Mouse (Mus musculus) forelimb bud, embryonic 11.5 days (tissue): ENCODE measurements around the gene Lrmda.
"Not testable (repeated sequence)": the region's sequence is repeated elsewhere in the genome, so short reads cannot be mapped to it uniquely, and the experiment has no call there.

Source experiments
- DNase-seq: peaks from one replicate; pipeline ENCODE4 v3.0.0-alpha.2; 2012; ENCODE audit warnings: low read depth, low spot score

The Lrmda gene

GRCm38 (mm10) chr14:22586281-22586680, 566.8 kb downstream of the Lrmda start:
- no peak for DNase-seq

GRCm38 (mm10) chr14:22586796-22587195, 567.3 kb downstream of the Lrmda start:
- no peak for DNase-seq

DNA sequence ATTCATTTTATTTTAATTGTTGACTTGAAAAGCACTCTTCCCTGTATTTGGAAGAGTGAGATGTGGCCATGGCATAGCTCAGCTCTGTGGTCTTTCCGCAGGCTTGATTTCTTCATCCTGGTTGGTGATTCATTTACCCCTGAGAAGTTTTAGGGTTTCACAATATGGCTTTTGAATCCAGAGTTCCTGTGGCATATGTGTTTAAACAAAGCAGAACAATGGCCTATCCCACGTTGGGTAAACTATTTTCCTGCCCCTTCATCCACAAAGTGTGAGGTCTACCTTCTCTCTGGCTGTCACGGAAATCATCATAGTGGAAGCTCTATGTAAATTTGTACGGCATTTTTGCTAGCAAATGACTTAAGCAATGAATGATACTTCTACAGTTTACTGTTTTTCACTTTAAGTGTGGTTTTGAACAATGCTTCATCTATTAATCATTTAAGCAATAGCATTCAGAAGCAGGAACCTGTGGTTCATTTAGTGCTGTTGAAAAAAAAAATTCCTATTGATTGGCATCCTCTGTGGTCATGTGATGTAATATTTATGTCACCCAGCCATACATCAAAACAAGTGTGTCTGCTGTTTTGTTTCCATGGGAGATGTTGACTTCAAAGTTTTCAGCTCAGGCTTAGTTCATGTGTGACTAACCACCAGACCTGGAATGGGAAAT, 567.9 kb downstream of the Lrmda start:
- no peak for DNase-seq

DNA sequence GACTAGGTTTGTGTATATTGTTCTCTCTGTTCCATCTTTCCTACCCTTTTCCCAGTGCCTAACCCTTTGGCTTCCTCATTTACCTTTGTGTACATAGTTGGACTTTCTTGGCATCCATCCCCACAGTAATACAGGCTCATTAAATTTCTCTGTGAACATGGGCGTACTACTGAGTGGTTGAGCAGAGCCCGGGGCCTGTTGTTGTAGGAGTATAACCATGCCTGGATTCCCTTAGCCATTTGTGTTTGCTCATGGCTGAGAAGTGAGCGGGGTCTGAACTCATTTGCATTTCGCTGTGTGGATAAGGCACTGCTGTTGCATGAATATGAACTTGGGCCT, 568.4 kb downstream of the Lrmda start:
- DNase-seq: no peak

DNA sequence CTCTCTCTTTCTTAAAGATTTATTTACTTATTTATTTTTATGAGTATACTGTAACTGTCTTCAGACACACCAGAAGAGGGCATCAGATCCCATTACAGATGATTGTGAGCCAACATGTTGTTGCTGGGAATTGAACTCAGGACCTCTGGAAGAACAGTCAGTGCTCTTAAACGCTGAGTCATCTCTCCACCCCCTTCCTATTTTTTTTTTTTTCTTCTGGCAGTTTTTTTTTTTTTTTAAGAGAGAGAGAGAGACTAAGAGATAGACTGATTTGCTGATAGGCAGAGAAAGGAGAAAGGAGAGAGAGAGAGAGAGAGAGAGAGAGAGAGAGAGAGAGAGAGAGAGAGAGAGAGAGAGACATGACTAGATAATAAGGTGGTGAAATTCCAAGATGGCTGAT, 568.9 kb downstream of the Lrmda start:
- DNase-seq: not testable (repeated sequence)

- peak; percentile 82 for DNase-seq
Measured at GRCm38 (mm10) chr14:22589503-22590215, 570.1 kb downstream of the Lrmda start.

- peak; percentile 83 for DNase-seq
Measured at GRCm38 (mm10) chr14:22591186-22591585, 571.7 kb downstream of the Lrmda start.

DNA sequence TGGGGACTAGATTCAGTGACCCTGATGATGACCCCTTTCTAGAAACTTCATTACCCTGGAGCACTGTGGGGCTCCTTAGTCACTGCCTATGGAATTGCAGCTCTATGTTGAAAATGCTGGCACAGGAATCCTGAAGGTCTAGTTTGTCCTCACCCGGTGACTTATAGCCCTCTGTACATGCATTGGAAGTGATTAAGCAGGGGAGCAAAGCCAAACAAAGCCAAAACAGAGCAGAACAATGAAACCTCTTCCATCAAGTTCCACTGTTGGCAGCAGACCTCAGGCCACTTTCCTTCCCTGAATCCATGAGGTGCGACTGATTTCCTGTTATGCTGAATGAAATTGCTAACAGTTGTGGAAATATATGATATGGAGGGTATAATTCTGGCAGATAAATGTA, 578.0 kb downstream of the Lrmda start:
- peak; percentile 69 for DNase-seq

DNA sequence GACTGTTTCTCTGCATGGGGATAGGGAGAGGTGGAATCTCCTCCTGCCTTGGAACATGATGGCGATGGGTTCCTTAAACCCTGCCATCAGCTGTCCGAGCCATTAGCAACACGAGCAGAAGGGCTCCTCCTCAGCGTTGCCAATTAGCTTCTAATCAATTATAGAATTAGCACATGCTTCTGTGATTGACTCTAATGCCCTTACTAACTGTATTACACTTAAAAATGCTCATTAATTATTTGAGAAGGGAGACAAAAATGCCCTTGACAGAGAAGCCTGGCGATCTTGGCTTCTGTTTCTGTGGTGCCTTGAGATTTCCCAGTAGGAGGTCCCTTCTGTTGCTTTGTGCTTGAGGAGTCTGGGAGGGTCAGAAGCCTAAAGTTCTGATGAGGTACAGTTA, 579.1 kb downstream of the Lrmda start:
- DNase-seq: no peak

GRCm38 (mm10) chr14:22600166-22600565, 580.7 kb downstream of the Lrmda start:
- DNase-seq: no peak

DNA sequence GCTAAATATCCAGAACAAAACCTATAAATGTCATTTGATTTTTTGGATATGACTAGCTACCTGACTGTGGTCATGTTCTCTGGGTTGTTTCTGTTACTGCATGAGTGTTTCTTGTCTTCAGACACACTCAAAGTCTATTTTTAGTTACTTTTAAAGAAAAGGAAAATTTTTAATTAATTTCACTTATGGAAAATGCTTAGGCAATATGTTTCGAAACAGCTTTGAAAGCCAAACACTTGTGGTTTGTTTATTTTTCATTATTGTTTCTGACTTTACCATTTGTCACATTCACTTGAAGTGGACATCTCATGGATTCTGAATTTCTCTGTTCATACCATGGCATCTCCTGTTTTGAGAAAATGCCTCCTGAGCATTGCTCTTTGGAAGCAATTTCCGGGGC, 582.8 kb downstream of the Lrmda start:
- no peak for DNase-seq

DNA sequence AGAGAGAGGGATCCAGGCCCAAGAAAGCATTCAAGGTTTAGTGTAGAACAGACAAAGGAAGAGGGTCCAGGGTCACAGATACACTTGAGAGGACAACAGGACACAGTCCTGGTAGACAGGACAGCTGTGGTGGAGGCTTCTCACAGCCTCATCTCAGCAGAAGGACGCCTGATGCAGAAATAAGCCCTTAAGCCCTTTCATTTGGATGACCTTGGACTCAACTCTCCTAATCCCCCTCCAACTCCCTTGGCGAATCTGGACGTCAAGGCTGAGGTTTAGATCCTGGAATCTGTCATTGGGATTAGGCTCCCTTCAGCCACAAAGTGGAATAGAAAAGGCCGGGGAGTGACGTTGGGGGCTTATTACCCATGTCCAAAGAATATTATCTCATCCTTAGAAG, 589.1 kb downstream of the Lrmda start:
- no peak for DNase-seq

GRCm38 (mm10) chr14:22609261-22610245, 590.0 kb downstream of the Lrmda start:
- DNase-seq: peak; percentile 68

DNA sequence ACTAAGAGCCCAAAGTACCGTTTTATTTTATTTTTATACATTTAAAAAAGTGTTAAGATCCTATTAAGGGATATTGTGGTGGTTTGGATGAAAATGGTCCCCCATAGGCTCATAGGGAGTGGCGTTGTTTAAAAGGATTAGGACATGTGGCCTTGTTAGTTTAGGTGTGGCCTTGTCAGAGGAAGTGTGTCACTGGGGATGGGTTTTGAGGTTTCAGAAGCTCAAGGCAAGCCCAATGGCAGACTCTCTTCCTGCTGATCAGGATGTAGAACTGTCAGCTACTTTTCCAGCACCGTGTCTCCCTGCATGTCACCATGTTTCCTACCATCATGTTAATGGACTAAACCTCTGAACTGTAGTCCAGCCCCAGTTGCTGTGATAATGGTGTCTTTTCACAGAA, 591.5 kb downstream of the Lrmda start:
- no peak for DNase-seq

GRCm38 (mm10) chr14:22620191-22620590, 600.7 kb downstream of the Lrmda start:
- DNase-seq: peak; percentile 16

DNA sequence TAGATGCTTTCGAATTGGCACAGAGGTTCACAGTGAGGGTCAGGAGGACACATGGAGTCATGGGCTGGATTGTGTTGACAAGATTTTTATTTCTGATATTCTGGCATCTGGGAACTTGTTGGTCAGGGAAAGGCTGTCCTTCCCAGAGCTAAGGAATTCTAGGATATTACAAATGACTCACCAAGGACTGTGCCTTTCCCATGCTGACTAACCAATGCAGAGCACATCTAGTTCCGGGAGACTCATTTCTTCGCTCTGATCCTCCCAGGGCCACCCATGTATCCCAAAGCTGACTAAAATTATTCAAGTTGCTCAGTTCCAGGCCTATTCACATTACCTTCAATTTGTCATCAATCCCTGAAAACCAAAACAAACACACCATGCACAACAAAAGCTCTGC, 602.4 kb downstream of the Lrmda start:
- DNase-seq: no peak

DNA sequence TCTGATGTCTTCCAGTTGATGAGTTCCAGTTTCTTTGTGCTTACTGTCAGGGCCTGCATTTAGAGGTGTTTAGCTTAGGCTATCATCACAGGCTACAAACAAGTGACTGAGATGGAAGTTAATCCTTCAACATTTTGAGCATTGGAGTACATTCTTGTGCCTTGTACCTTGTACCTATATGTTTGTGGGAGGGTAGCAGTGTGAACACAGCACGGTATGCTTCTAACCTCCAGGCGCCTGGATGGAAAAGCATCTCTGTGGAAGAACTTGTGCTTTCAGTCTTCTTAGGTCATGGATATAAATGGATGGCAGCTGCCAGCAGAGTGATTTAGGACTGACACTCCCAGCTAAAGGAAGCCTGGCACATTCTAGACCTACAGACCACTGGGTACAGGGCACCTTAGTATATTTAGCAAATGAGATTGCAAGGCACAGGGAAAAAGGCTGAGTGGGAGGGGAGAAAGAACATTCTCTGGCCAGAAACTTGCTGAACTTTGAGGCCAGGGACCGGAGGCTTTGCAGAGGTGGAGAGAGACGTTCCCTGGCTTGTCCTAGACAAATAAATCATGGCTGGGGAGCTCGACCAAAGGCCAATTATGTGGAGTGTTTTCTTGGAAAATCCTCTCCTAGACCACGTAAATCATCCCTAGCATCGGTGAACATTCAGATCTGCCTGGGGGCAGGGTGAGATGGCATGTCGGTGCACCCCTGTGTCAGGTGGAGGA, 607.8 kb downstream of the Lrmda start:
- DNase-seq: peak; percentile 18

DNA sequence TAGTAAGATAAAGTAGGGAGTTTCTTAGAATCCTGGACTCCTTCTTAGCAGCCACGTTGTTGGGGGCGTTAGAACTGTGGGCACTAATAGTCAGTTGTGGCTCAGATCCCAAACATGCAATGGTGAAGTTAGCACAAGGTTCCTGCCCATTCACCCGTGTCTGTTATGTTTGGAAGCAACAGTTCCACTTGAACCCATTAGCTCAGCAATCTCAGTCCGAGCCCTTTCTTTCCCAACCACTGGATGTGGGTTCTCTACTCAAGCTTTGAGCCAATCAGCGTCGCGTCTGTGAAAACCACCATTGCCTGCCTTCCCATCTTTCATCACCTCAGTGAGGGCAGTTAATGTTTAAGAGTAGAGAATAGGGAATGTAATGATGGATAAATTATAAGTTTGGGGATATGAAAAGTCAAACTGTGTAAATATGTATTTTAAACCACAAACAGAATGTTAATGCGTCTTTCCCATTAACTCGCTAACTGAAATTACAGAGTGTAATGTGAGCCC, 610.9 kb downstream of the Lrmda start:
- DNase-seq: no peak

DNA sequence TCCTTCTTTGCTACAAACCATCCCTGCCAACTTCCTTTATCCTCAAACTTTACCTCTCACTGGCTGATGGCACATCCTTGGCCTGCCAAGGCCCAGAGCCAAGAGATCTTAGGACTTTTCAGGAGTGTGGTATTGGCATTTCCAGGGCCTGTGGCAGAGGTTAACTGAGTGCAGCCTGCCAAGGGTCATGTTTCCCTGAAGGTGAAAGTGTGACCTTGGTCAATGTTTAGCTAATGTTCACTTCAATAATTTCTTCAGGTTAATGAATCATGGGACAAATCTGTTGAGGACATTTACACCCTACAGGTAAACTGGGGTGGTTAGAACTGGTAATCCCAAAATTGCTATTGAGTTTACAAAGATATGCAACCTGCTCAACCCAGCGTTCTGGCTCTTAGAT, 614.1 kb downstream of the Lrmda start:
- no peak for DNase-seq

- no peak for DNase-seq
Measured at GRCm38 (mm10) chr14:22643494-22643893, 624.0 kb downstream of the Lrmda start.

DNA sequence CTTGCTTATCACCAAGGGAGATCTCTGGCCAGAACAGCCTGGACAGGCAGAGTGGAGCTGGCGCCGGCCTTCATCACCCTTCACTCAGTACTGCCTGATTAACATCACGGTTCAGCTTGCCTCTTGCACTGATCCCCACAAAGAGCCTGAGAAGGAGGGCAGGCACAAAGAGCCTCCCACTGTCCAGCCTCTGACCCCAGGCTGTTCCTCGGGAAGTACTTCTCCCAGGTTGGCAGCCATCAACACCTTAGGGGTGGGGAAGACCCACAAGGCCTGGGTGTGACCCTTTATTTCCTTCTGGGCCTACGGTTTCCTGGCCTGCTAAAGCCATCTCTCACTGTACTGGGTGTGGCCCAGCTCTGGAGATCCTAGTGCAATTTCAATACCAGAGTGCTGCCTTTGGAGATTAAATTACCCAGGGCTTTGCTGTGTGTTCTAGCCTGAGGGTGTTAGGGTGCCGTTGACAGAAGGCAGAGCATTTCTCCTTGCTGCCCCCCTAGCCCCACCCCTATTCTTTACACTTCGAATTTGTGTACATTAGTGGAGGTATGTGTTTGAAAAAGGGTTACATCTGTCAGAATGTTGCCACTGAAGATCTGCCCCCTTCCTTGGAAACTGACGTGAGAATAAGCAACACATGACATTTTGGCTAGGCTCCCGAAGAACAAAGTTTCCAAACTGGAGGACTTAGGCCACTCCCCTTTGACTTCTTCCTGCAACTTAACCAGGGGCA, 628.5 kb downstream of the Lrmda start:
- no peak for DNase-seq
